9 mouse cellular contexts compared by ENCODE assay signal in genomic region chr19:8857689-8858088, GRCm38 (mm10). TPM values are rescaled to one million over a fixed set of nuclear protein-coding genes. Genes with fewer than 3 reads are reported as not detected.
DNase-seq lines count a peak whose midpoint lies in the region; ATAC-seq lines count a peak whose summit lies in the region.
"Had no signal": no experiment of that assay in that cellular context is flagged by ENCODE, and none has a peak within 500 bp of the region (broad histone marks: within the 10 kb centered on the region; RNA-seq: fewer than 3 reads in every experiment).

No protein-coding gene starts in this region.

- no peaks in the 10 kb centered on the region for H3K9me3 ChIP-seq in limb, embryonic 11.5 days (ENCODE audit: control insufficient read depth, low read length)
- H3K9me3 ChIP-seq in limb, embryonic 10.5 days (replicated peaks), result no peaks in the 10 kb centered on the region
- H3K9me3 ChIP-seq: heart, embryonic 13.5 days had no signal

- no peak overlapping the region for H3K9ac ChIP-seq in limb, embryonic 11.5 days (ENCODE audit: low read length)
- H3K9ac ChIP-seq: heart, embryonic 13.5 days had no signal

- 39% methylated on average over 4 of the region's 4 CpGs for WGBS in limb, embryonic 11.5 days
- 43% methylated on average over 4 of the region's 4 CpGs for WGBS in limb, embryonic 10.5 days

- DNase-seq in adrenal gland, adult (ENCODE audit: inconsistent age in 2 of 2, low spot score in 1 of 2), result peak; percentile 61 to 86
- no peak for DNase-seq in adrenal gland, adult 8-10 months
- peak; percentile 45 for DNase-seq in limb, embryonic 11.5 days (ENCODE audit: low spot score)
- DNase-seq in limb, embryonic 10.5 days (ENCODE audit: low spot score), result no peak
- peak; percentile 60 for DNase-seq in c-Kit-positive CD71-positive TER-119-positive erythroid progenitor cells, embryonic 14.5 days (ENCODE audit: low spot score)
- peak; percentile 78 for DNase-seq in kidney, postnatal 10 days
- peak; percentile 60 for DNase-seq in retina, postnatal 1 day
- no peak for DNase-seq in left cerebral cortex, adult 11 months (ENCODE audit: low spot score)

- no peak for ATAC-seq in limb, embryonic 11.5 days (ENCODE audit: insufficient number of reproducible peaks, low FRiP score, low TSS enrichment, low read depth)

- no peaks in the 10 kb centered on the region for H3K36me3 ChIP-seq in limb, embryonic 11.5 days (ENCODE audit: control insufficient read depth, insufficient read depth, low read length)
- H3K36me3 ChIP-seq in limb, embryonic 10.5 days, result no peaks in the 10 kb centered on the region
- H3K36me3 ChIP-seq: heart, embryonic 13.5 days had no signal

- no peak overlapping the region for H3K4me2 ChIP-seq in limb, embryonic 11.5 days (ENCODE audit: low read depth, severe bottlenecking)
- H3K4me2 ChIP-seq: heart, embryonic 13.5 days had no signal

- no peaks in the 10 kb centered on the region for H3K27me3 ChIP-seq in limb, embryonic 11.5 days (ENCODE audit: control insufficient read depth, insufficient read depth, low read length)
- no peaks in the 10 kb centered on the region for H3K27me3 ChIP-seq in limb, embryonic 10.5 days (ENCODE audit: low read depth, poor library complexity, severe bottlenecking)
- H3K27me3 ChIP-seq: heart, embryonic 13.5 days had no signal

- no peaks in the 10 kb centered on the region for H3K4me1 ChIP-seq in limb, embryonic 11.5 days (ENCODE audit: control insufficient read depth, insufficient read depth, low read length)
- H3K4me1 ChIP-seq in limb, embryonic 10.5 days, result no peaks in the 10 kb centered on the region
- H3K4me1 ChIP-seq: heart, embryonic 13.5 days had no signal

- H3K4me3 ChIP-seq in limb, embryonic 11.5 days (ENCODE audit: low read depth, low read length), result no peak overlapping the region
- H3K4me3 ChIP-seq in limb, embryonic 10.5 days, result no peak overlapping the region
- H3K4me3 ChIP-seq: heart, embryonic 13.5 days had no signal

- H3K27ac ChIP-seq in limb, embryonic 11.5 days (replicated peaks; ENCODE audit: low read depth, low read length), result no peak overlapping the region
- H3K27ac ChIP-seq in limb, embryonic 10.5 days, result no peak overlapping the region
- H3K27ac ChIP-seq: heart, embryonic 13.5 days had no signal

RNA-seq across cellular contexts. Expression of gene Lrrn4cl, which starts 7.1 kb away (rescaled TPM):
- total RNA-seq in adrenal gland, adult 8-10 months (2022), result 1 to 10 TPM; 2.6 to 4.5 (median 3.3) TPM
- 0.12 and 0.47 TPM in 2 replicates for polyA plus RNA-seq in limb, embryonic 11.5 days (2014; fragmentation: Nextera tagmentation; extraction: Ambion mirVana)
- 0.29 and 0.39 TPM in 2 replicates for polyA plus RNA-seq in limb, embryonic 10.5 days (2016; fragmentation: Nextera tagmentation; extraction: Ambion mirVana)

RNA-seq across cellular contexts. Expression of gene Ubxn1, which starts 13.6 kb away (rescaled TPM):
- total RNA-seq in adrenal gland, adult 8-10 months (2022), result 100 to 1,000 TPM; 203 to 231 (median 218) TPM
- polyA plus RNA-seq in limb, embryonic 11.5 days (2014; fragmentation: Nextera tagmentation; extraction: Ambion mirVana), result 186 and 196 TPM in 2 replicates
- polyA plus RNA-seq in limb, embryonic 10.5 days (2016; fragmentation: Nextera tagmentation; extraction: Ambion mirVana), result 211 and 228 TPM in 2 replicates

RNA-seq across cellular contexts. Expression of gene Gng3, which starts 18.7 kb away (rescaled TPM):
- total RNA-seq in adrenal gland, adult 8-10 months (2022), result 1 to 10 TPM; 4.7 to 9.8 (median 8.7) TPM
- polyA plus RNA-seq in limb, embryonic 11.5 days (2014; fragmentation: Nextera tagmentation; extraction: Ambion mirVana), result 9.1 and 9.6 TPM in 2 replicates
- 5.0 and 7.2 TPM in 2 replicates for polyA plus RNA-seq in limb, embryonic 10.5 days (2016; fragmentation: Nextera tagmentation; extraction: Ambion mirVana)

RNA-seq across cellular contexts. Expression of gene Bscl2, which starts 20.4 kb away (rescaled TPM):
- 100 to 1,000 TPM in 3 of 4 experiments, 10 to 100 TPM in 1; 96.6 to 137 (median 126) TPM for total RNA-seq in adrenal gland, adult 8-10 months (2022)
- polyA plus RNA-seq in limb, embryonic 11.5 days (2014; fragmentation: Nextera tagmentation; extraction: Ambion mirVana), result 34.1 and 35.0 TPM in 2 replicates
- polyA plus RNA-seq in limb, embryonic 10.5 days (2016; fragmentation: Nextera tagmentation; extraction: Ambion mirVana), result 37.2 and 42.5 TPM in 2 replicates

RNA-seq across cellular contexts. Expression of gene Uqcc3, which starts 23.0 kb away (rescaled TPM):
- 10 to 100 TPM; 53.2 to 91.0 (median 63.1) TPM for total RNA-seq in adrenal gland, adult 8-10 months (2022)
- polyA plus RNA-seq in limb, embryonic 11.5 days (2014; fragmentation: Nextera tagmentation; extraction: Ambion mirVana), result 53.5 and 60.2 TPM in 2 replicates
- polyA plus RNA-seq in limb, embryonic 10.5 days (2016; fragmentation: Nextera tagmentation; extraction: Ambion mirVana), result 56.8 and 60.6 TPM in 2 replicates

Comparison
In these comparisons a context has a peak if more than half of its experiments do, and no peak if none do; other contexts are left out.
1. DNase-seq: peak in adrenal gland, adult (2 of 2), limb, embryonic 11.5 days (single experiment), c-Kit-positive CD71-positive TER-119-positive erythroid progenitor cells, embryonic 14.5 days (single experiment), kidney, postnatal 10 days (single experiment) and retina, postnatal 1 day (single experiment); none in adrenal gland, adult 8-10 months (single experiment), limb, embryonic 10.5 days (single experiment) and left cerebral cortex, adult 11 months (single experiment).